Mouse (Mus musculus): ENCODE measurements at regions not wholly inside any gene's neighbourhood (a gene's known extent, or its start where the extent isn't known, plus 50 kb on each side); places are given as distances from the start of the nearest gene placed in this dataset.
A peak's percentile ranks its signal among the peaks of the same experiment; 100 is the strongest.

DNA sequence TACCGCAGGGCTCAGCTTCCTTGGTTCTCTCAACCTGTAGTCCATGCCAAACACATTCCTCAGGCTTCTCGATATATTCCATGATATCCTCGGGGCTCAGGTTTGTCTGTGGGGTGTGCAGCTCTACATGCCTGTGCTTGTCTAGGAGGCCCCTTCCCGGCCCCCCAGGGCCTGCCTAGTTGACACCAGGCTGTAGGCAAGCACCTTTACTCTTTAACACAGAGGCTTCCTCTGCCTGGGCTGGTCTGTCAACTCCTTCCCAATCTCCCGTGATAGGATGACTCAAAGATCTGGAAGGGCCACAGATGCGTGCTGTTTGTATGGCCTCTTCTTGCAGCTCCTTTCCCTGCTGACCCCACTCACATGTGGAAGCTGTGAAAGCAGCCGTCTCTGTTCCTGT is 150.4 kb upstream of the Adam6b start:
- Histone ChIP-seq H3K4me3 (no peak overlapping the region), H3K9me3 (no peaks in the 10 kb centered on the region), H3K9ac (no peak overlapping the region), H3K27ac (no peak overlapping the region), H3K4me1 (no peaks in the 10 kb centered on the region), H3K27me3 (no peaks in the 10 kb centered on the region), H3K36me3 (no peaks in the 10 kb centered on the region), H3K4me2 (replicated peaks) (no peak overlapping the region)
- WGBS, result 59% methylated on average over 7 of the region's 7 CpGs
- ATAC-seq (ENCODE audit: insufficient number of reproducible peaks, insufficient read depth, low FRiP score, low TSS enrichment), result no peak

DNA sequence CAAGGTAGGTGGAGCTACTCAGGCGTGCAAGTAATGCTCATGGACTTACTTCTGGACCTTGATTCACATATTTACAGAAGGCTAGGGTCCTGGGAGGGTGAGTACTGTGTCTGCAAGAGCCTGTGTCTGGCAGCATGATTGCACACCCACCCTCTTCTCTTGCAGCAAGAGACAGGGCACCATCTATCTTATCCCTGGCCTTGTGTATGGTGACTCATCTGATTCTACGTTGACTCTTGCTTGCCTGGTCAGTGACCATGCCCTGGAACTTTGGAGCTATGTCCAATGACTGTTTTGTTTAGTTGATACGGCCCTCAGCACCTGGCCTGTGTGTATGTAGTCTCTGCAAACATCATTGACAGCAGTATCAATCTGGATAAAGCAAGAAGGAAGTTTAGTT is 148.3 kb upstream of the Adam6b start:
- H3K27ac ChIP-seq, result no peak overlapping the region
- H3K4me2 ChIP-seq (replicated peaks), result no peak overlapping the region
- no peaks in the 10 kb centered on the region for H3K9me3 ChIP-seq
- 78% methylated on average over 3 of the region's 3 CpGs for WGBS
- no peak for ATAC-seq (ENCODE audit: insufficient number of reproducible peaks, insufficient read depth, low FRiP score, low TSS enrichment)
- no peak overlapping the region for H3K4me3 ChIP-seq
- no peaks in the 10 kb centered on the region for H3K4me1 ChIP-seq
- no peaks in the 10 kb centered on the region for H3K36me3 ChIP-seq
- H3K9ac ChIP-seq, result no peak overlapping the region
- H3K27me3 ChIP-seq, result no peaks in the 10 kb centered on the region

DNA sequence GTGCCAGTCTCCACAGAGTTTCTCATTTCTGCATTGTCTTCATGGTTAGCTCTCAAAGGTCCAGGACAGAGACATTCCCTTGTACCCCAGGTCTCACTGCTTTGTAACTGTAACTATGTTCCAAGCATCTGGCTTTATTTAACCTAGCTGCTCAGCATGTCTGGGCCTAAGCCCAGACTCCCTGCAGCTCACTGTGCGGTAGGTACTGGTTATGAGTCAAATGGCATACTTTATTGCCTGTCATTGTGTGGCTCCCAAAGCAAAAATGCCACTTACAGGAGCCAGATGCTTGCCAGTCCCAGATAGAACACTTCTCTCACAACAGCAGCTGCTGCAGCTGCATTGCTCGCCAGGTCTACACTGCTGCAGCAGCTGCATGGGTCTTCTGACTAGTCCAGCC is 134.2 kb upstream of the Adam6b start:
- H3K27ac ChIP-seq, result no peak overlapping the region
- 0 out of 2 replicates have a peak, but pooled peaks cover 2% of the 10 kb centered on the region for H3K9me3 ChIP-seq
- 64% methylated on average over 2 of the region's 2 CpGs for WGBS
- H3K4me3 ChIP-seq, result no peak overlapping the region
- H3K4me1 ChIP-seq, result no peaks in the 10 kb centered on the region
- no peak overlapping the region for H3K9ac ChIP-seq
- ATAC-seq (ENCODE audit: insufficient number of reproducible peaks, insufficient read depth, low FRiP score, low TSS enrichment), result no peak
- no peaks in the 10 kb centered on the region for H3K36me3 ChIP-seq
- no peaks in the 10 kb centered on the region for H3K27me3 ChIP-seq
- H3K4me2 ChIP-seq (replicated peaks), result no peak overlapping the region

DNA sequence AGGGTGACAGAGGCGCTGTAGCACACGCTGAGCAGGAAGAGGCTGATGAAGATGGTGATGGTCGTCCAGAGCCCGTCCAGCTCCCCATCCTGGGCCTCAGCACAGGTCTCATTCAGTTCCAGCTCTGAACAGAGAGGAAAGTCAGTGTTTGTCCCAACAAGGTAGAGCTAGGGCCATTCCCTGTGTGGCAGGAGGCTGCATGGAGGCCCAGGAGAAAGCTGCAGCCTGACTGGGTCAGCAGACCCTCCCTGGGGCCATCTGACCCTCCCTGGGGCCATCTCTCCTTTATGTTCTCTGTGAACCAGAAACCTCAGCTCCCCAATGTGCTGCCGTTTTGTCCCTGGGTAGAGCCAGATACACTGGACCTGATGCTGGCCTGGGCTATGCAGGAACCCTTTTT is 131.2 kb upstream of the Adam6b start:
- Histone ChIP-seq H3K27me3 (no peaks in the 10 kb centered on the region), H3K36me3 (no peaks in the 10 kb centered on the region), H3K4me3 (no peak overlapping the region), H3K9me3 (0 out of 2 replicates have a peak, but pooled peaks cover 2% of the 10 kb centered on the region), H3K9ac (no peak overlapping the region), H3K4me2 (replicated peaks) (no peak overlapping the region), H3K4me1 (no peaks in the 10 kb centered on the region), H3K27ac (no peak overlapping the region)
- ATAC-seq (ENCODE audit: insufficient number of reproducible peaks, insufficient read depth, low FRiP score, low TSS enrichment), result no peak; the same call in 1 of the 2 replicates
- 73% methylated on average over 5 of the region's 5 CpGs for WGBS

DNA sequence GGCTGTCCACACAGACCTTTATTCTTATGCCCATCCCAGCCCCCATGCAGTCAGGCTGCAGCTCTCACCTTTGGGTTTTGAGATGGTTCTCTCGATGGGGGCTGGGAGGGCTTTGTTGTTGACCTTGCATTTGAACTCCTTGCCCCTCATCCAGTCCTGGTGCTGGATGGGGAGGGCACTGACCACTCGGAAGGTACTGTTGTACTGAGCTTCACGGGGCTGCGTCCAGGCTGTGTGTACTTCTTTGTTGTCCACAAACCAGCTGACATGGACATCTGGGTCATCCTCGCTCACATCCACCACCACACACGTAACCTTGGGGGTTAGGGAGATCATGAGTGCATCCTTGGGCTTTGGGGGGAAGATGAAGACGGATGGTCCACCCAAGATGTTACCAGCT is 129.3 kb upstream of the Adam6b start:
- no peak overlapping the region for H3K4me3 ChIP-seq

DNA sequence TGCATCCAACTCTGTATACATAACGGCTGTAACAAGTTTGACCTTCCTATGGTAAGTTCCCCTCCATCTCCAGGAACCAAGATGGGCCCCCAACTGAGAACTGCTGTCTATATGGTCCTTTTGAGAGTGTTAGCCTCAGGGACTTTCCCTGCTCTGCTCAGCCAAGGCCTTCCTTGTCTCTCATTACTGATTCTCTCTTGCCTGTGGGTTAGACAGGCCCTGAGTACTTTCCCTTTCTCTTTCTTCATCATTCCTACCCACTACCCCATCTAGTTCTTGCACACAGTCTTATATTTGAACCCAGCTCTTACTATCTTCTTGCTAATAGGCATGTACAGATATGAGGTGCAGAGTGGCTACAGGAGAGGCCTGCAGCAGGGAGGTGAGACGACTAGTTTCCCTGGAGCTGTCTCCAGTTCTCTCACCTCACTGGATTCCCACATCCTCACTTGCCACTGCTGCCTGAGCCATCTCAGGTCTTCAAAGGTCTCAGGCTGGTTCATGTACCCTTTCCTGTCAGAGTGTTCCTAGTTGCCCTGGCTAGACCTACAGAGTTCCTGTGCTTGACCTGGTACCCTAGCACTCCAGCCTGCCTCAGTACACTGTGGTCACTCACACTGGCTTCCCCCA is 126.8 kb upstream of the Adam6b start:
- Histone ChIP-seq H3K9ac (no peak overlapping the region), H3K4me1 (no peaks in the 10 kb centered on the region), H3K27me3 (no peaks in the 10 kb centered on the region), H3K27ac (no peak overlapping the region), H3K4me2 (replicated peaks) (no peak overlapping the region), H3K9me3 (0 out of 2 replicates have a peak, but pooled peaks cover 2% of the 10 kb centered on the region), H3K4me3 (no peak overlapping the region), H3K36me3 (no peaks in the 10 kb centered on the region)
- 58% methylated on average over 2 of the region's 2 CpGs for WGBS
- ATAC-seq (ENCODE audit: insufficient number of reproducible peaks, insufficient read depth, low FRiP score, low TSS enrichment), result no peak

More for the DNA sequence above, 129.3 kb upstream of the Adam6b start:
- H3K27ac ChIP-seq, result no peak overlapping the region
- ATAC-seq (ENCODE audit: insufficient number of reproducible peaks, insufficient read depth, low FRiP score, low TSS enrichment), result no peak
- H3K9ac ChIP-seq, result no peak overlapping the region
- H3K4me1 ChIP-seq, result no peaks in the 10 kb centered on the region
- H3K27me3 ChIP-seq, result no peaks in the 10 kb centered on the region
- 0 out of 2 replicates have a peak, but pooled peaks cover 2% of the 10 kb centered on the region for H3K9me3 ChIP-seq
- 85% methylated on average over 7 of the region's 7 CpGs for WGBS
- no peaks in the 10 kb centered on the region for H3K36me3 ChIP-seq
- H3K4me2 ChIP-seq (replicated peaks), result no peak overlapping the region

DNA sequence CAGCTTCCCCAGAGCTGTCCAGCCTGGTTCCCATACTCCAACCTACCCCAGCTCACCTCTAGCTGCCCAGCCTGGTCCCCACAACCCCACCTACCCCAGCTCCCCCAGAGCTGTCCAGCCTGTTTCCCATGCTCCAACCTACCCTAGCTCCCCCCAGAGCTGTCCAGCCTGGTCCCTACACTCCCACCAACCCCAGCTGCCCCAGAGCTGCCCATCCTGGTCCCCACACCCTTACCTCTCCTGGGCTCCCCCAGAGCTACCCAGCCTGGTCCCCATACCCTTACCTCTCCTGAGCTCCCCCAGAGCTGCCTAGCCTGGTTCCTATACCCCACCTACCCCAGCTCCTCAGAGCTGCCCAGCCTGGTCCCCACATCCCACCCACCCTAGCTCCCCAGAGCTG is 125.3 kb upstream of the Adam6b start:
- ATAC-seq (ENCODE audit: insufficient number of reproducible peaks, insufficient read depth, low FRiP score, low TSS enrichment), result 0 out of 2 replicates have a peak, but pooled peaks have one; percentile 62
- Histone ChIP-seq H3K9ac (no peak overlapping the region), H3K4me3 (no peak overlapping the region), H3K27me3 (no peaks in the 10 kb centered on the region), H3K4me1 (no peaks in the 10 kb centered on the region), H3K4me2 (replicated peaks) (no peak overlapping the region), H3K27ac (no peak overlapping the region), H3K36me3 (no peaks in the 10 kb centered on the region), H3K9me3 (0 out of 2 replicates have a peak, but pooled peaks cover 2% of the 10 kb centered on the region)

DNA sequence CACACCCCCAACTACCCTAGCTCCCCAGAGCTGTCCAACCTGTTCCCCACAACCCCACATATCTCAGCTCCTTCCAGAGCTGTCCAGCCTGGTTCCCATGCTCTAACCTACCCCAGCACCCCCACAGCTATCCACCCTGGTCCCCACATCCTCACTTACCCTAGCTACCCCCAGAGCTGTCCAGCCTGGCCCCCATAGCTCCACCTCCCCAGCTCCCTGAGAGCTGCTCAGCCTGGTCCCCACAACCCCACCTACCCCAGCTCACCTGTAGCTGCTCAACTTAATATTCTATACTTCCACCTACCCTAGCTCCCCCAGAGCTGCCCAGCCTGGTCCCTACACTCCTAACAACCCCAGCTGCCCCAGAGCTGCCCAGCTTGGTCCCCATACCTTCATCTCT is 124.9 kb upstream of the Adam6b start:
- Histone ChIP-seq H3K9me3 (no peaks in the 10 kb centered on the region), H3K4me3 (no peak overlapping the region), H3K27me3 (no peaks in the 10 kb centered on the region), H3K36me3 (no peaks in the 10 kb centered on the region), H3K9ac (no peak overlapping the region), H3K4me2 (replicated peaks) (no peak overlapping the region), H3K27ac (no peak overlapping the region), H3K4me1 (no peaks in the 10 kb centered on the region)
- ATAC-seq (ENCODE audit: insufficient number of reproducible peaks, insufficient read depth, low FRiP score, low TSS enrichment), result no peak

DNA sequence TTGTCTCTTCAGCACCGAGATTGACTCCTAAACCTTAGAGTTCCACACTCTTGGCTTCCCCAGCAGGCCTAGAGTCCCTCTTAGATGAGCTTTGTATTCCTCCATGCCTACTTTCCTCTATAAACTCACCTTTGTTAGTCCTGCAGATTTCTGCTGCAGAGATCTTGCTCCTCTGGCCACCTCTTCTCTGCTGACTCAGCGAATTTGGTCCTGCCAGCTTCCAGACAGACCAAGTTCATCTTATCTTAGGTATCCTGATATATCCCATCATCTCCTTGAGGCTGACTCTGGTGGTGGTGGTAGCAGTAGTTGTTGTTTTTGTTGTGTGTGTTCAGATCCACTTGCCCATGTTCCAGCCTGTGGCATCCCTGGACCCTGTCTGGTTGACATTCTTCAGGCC is 123.5 kb upstream of the Adam6b start:
- no peaks in the 10 kb centered on the region for H3K36me3 ChIP-seq
- no peaks in the 10 kb centered on the region for H3K9me3 ChIP-seq
- 47% methylated on average over 2 of the region's 2 CpGs for WGBS
- no peak for ATAC-seq (ENCODE audit: insufficient number of reproducible peaks, insufficient read depth, low FRiP score, low TSS enrichment)
- no peak overlapping the region for H3K9ac ChIP-seq
- no peak overlapping the region for H3K4me3 ChIP-seq
- no peak overlapping the region for H3K27ac ChIP-seq
- no peaks in the 10 kb centered on the region for H3K4me1 ChIP-seq
- H3K27me3 ChIP-seq, result no peaks in the 10 kb centered on the region
- no peak overlapping the region for H3K4me2 ChIP-seq (replicated peaks)

DNA sequence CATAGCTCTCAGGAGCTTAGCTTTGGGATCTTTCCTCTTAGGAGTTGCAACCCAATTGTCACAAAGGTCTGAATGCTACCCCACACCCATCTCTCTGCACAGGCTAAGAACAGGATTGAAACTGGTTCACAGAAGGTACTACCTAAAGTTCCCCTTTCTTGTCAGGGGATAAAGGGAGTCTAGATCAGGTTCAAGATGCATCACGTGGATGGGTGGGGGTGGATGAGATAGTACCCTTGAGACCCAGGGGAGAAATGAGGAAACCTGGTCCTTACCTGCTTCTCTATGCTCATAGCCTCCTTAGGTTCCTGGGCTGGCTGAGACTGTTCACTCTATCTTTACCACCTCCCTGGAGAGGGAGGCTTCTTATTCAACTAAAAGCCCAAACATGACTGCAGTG is 122.9 kb upstream of the Adam6b start:
- Histone ChIP-seq H3K4me1 (no peaks in the 10 kb centered on the region), H3K27me3 (no peaks in the 10 kb centered on the region), H3K27ac (no peak overlapping the region), H3K4me3 (no peak overlapping the region), H3K36me3 (no peaks in the 10 kb centered on the region), H3K9me3 (no peaks in the 10 kb centered on the region), H3K4me2 (replicated peaks) (no peak overlapping the region), H3K9ac (no peak overlapping the region)
- ATAC-seq (ENCODE audit: insufficient number of reproducible peaks, insufficient read depth, low FRiP score, low TSS enrichment), result no peak
- WGBS, result 48% methylated on average over 1 of the region's 1 CpGs

DNA sequence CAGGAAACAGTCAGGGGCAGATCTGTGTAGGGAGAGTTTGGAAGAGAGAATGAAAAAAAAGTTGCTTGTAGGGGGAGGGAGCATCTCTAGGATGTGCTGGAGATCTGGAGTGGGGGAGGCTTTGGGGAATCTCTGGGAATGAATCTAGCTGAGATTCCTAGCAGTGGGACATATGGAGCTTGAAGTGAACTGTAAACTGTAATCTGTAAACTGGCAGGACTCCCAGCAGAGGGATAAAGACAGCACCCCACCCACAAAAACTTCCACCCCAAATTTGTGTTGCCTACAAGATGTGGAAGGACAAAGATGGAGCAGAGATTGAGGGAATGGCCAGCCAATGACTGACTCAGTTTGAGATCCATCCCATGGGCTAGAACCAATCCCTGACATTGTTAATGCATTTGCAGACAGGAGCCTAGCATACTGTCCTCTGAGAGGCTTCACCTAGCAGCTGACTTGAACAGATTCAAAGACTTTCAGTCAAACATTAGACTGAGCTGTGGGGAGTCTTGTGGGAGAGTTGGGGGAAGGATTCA is 87.7 kb upstream of the Adam6b start:
- H3K9me3 ChIP-seq, result peaks cover 8% of the 10 kb centered on the region; the same call in 1 of the 2 replicates
- H3K4me1 ChIP-seq, result no peaks in the 10 kb centered on the region
- ATAC-seq (ENCODE audit: insufficient number of reproducible peaks, insufficient read depth, low FRiP score, low TSS enrichment), result no peak
- H3K4me3 ChIP-seq, result no peak overlapping the region
- H3K27ac ChIP-seq, result no peak overlapping the region
- H3K36me3 ChIP-seq, result no peaks in the 10 kb centered on the region
- H3K4me2 ChIP-seq (replicated peaks), result no peak overlapping the region
- no peak overlapping the region for H3K9ac ChIP-seq
- H3K27me3 ChIP-seq, result no peaks in the 10 kb centered on the region

DNA sequence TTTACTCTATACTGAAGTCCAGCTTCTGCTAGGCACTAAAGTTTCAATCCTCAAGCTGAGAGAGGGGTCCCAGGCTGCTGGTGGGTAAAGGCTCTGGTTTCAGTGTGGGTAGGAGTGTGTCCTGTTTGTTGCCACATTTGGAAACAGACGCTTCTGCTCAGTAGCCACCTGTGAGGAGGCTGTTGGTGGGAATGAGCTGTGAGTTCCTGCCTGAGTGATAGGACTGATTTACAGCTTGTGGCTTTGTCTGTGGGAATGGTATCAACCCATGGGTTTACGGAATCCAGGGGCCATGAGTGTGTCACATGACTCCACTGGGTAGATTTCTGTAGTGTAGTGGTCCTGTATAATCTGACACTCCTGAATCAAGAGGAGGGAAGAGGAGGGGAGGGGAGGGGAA is 86.5 kb upstream of the Adam6b start:
- no peak for ATAC-seq (ENCODE audit: insufficient number of reproducible peaks, insufficient read depth, low FRiP score, low TSS enrichment)
- no peaks in the 10 kb centered on the region for H3K36me3 ChIP-seq
- H3K4me3 ChIP-seq, result no peak overlapping the region
- no peaks in the 10 kb centered on the region for H3K9me3 ChIP-seq
- no peak overlapping the region for H3K9ac ChIP-seq
- no peak overlapping the region for H3K4me2 ChIP-seq (replicated peaks)
- H3K27ac ChIP-seq, result no peak overlapping the region
- no peaks in the 10 kb centered on the region for H3K27me3 ChIP-seq
- 76% methylated on average over 2 of the region's 2 CpGs for WGBS
- H3K4me1 ChIP-seq, result no peaks in the 10 kb centered on the region
